25 mouse cellular contexts compared by ENCODE assay signal in the genomic region with DNA sequence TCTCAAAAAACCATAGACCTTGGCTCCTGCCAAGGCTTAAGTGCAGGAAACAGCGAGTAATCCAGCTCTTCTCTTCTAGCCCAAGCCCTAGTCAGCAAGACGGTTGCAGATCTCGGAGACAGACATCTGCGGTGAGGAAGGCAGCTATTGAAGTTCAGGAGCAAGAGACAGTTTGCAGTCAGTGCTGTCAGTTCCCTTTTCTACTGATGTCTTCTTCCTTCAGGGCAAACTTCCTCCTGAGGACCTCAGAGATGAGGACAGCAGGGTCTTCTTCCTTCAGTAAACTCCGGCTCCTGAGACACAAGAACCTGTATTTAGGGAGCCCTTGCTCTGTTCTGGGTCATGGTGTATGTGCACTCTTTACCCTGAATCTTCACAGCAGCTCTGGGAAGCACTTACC. TPM values are rescaled to one million over a fixed set of nuclear protein-coding genes. Genes with fewer than 3 reads are reported as not detected.
DNase-seq lines count a peak whose midpoint lies in the region; ATAC-seq lines count a peak whose summit lies in the region.
"Had no signal": no experiment of that assay in that cellular context is flagged by ENCODE, and none has a peak within 500 bp of the region (broad histone marks: within the 10 kb centered on the region; RNA-seq: fewer than 3 reads in every experiment).

No protein-coding gene starts in this region.

- WGBS in forebrain, embryonic 13.5 days: 60% methylated on average over 5 of the region's 5 CpGs
- whole genome bisulfite sequencing in forebrain, embryonic 14.5 days: 40% methylated on average over 5 of the region's 5 CpGs
- WGBS in macrophage (ENCODE audit: missing documents): 19% methylated on average over 4 of the region's 5 CpGs

- peaks cover 7% of the 10 kb centered on the region; the same call in 1 of the 2 replicates for H3K4me1 ChIP-seq in forebrain, embryonic 13.5 days
- H3K4me1 ChIP-seq in forebrain, embryonic 14.5 days (ENCODE audit: control insufficient read depth, insufficient read depth, low read length): no peaks in the 10 kb centered on the region
- H3K4me1 ChIP-seq: embryonic facial prominence, embryonic 12.5 days; hindbrain, embryonic 15.5 days; limb, embryonic 15.5 days; midbrain, embryonic 12.5 days; neural tube, embryonic 12.5 days had no signal

- peaks cover 88% of the 10 kb centered on the region for H3K36me3 ChIP-seq in forebrain, embryonic 13.5 days (ENCODE audit: poor library complexity, severe bottlenecking)
- H3K36me3 ChIP-seq in forebrain, embryonic 14.5 days (ENCODE audit: control insufficient read depth, insufficient read depth, low read length): peaks cover 80% of the 10 kb centered on the region
- peaks cover 34% of the 10 kb centered on the region for H3K36me3 ChIP-seq in macrophage (ENCODE audit: inconsistent target)

- ATAC-seq in forebrain, embryonic 13.5 days: no peak
- no peak for ATAC-seq in forebrain, embryonic 14.5 days

- 0 out of 2 replicates have a peak overlapping the region, but pooled peaks have one; percentile 8 for H3K9ac ChIP-seq in forebrain, embryonic 13.5 days
- H3K9ac ChIP-seq in forebrain, embryonic 14.5 days (ENCODE audit: low read length): no peak overlapping the region
- H3K9ac ChIP-seq: embryonic facial prominence, embryonic 12.5 days; heart, embryonic 13.5 days; hindbrain, embryonic 15.5 days; limb, embryonic 15.5 days; lung, embryonic 14.5 days; midbrain, embryonic 12.5 days; neural tube, embryonic 12.5 days had no signal

- H3K4me2 ChIP-seq in forebrain, embryonic 13.5 days: no peak overlapping the region
- H3K4me2 ChIP-seq in forebrain, embryonic 14.5 days (ENCODE audit: low read length): no peak overlapping the region
- H3K4me2 ChIP-seq: embryonic facial prominence, embryonic 12.5 days; heart, embryonic 13.5 days; hindbrain, embryonic 15.5 days; limb, embryonic 15.5 days; lung, embryonic 14.5 days; midbrain, embryonic 12.5 days; neural tube, embryonic 12.5 days had no signal

- no peak overlapping the region for H3K4me3 ChIP-seq in forebrain, embryonic 13.5 days
- H3K4me3 ChIP-seq in forebrain, embryonic 14.5 days (ENCODE audit: low read depth, low read length): no peak overlapping the region
- H3K4me3 ChIP-seq in macrophage (ENCODE audit: inconsistent target): no peak overlapping the region
- H3K4me3 ChIP-seq: embryonic facial prominence, embryonic 12.5 days; heart, embryonic 13.5 days; hindbrain, embryonic 15.5 days; limb, embryonic 15.5 days; midbrain, embryonic 12.5 days; neural tube, embryonic 12.5 days had no signal

- H3K79me2 ChIP-seq in macrophage (ENCODE audit: inconsistent target): peaks cover 4% of the 10 kb centered on the region

- no peaks in the 10 kb centered on the region for H3K9me3 ChIP-seq in forebrain, embryonic 13.5 days (replicated peaks)
- no peaks in the 10 kb centered on the region for H3K9me3 ChIP-seq in forebrain, embryonic 14.5 days (replicated peaks; ENCODE audit: control insufficient read depth, low read length)
- H3K9me3 ChIP-seq: embryonic facial prominence, embryonic 12.5 days; heart, embryonic 13.5 days; hindbrain, embryonic 15.5 days; limb, embryonic 15.5 days; midbrain, embryonic 12.5 days; neural tube, embryonic 12.5 days had no signal

- H3K27ac ChIP-seq in forebrain, embryonic 13.5 days: peak overlapping the region; percentile 31; the same call in 1 of the 2 replicates
- H3K27ac ChIP-seq in forebrain, embryonic 14.5 days (ENCODE audit: low read depth, low read length): no peak overlapping the region
- peak overlapping the region; percentile 33 for H3K27ac ChIP-seq in macrophage
- H3K27ac ChIP-seq: embryonic facial prominence, embryonic 12.5 days; heart, embryonic 13.5 days; hindbrain, embryonic 15.5 days; kidney, postnatal 0 days; limb, embryonic 15.5 days; midbrain, embryonic 12.5 days; neural tube, embryonic 12.5 days had no signal

- DNase-seq in forebrain, embryonic 14.5 days (ENCODE audit: low spot score): no peak
- DNase-seq in thymus, postnatal 0 days (ENCODE audit: low spot score): peak; percentile 20
- no peak for DNase-seq in thymus, postnatal 25 days
- no peak for DNase-seq in gastrocnemius, postnatal 25 days
- no peak for DNase-seq in left cerebral cortex, adult 8-10 months (ENCODE audit: low spot score in 2 of 2)
- DNase-seq: adrenal gland, postnatal 14 days; cerebellum, adult 11 months; cerebellum, postnatal 14 days; gastrocnemius, postnatal 10 days; heart, adult 18-20 months; kidney, adult 2 months; layer of hippocampus, adult 9-11 months; left cerebral cortex, postnatal 4 days; lung, embryonic 14.5 days; right cerebral cortex, postnatal 4 days; thymus, postnatal 4 days had no signal

- H3K27me3 ChIP-seq in forebrain, embryonic 13.5 days: no peaks in the 10 kb centered on the region
- no peaks in the 10 kb centered on the region for H3K27me3 ChIP-seq in forebrain, embryonic 14.5 days (replicated peaks; ENCODE audit: control insufficient read depth, insufficient read depth, low read length)
- H3K27me3 ChIP-seq: embryonic facial prominence, embryonic 12.5 days; heart, embryonic 13.5 days; hindbrain, embryonic 15.5 days; limb, embryonic 15.5 days; midbrain, embryonic 12.5 days; neural tube, embryonic 12.5 days had no signal

RNA-seq across cellular contexts. Expression of gene Mtfr1l, which starts 9.0 kb away (rescaled TPM):
- 132 and 139 TPM in 2 replicates for polyA plus RNA-seq in forebrain, embryonic 13.5 days (2015; fragmentation: Nextera tagmentation; extraction: Ambion mirVana)
- polyA plus RNA-seq in forebrain, embryonic 14.5 days (2014; fragmentation: Nextera tagmentation; extraction: Ambion mirVana): 177 and 185 TPM in 2 replicates
- polyA plus RNA-seq in thymus, postnatal 0 days (2015; fragmentation: Nextera tagmentation; extraction: Ambion mirVana): 98.6 and 104 TPM in 2 replicates
- 10 to 100 TPM; 27.3 to 92.7 (median 58.7) TPM for total RNA-seq in macrophage (2018; cell fraction: chromatin; rRNA removed)
- total RNA-seq in macrophage (2018; cell fraction: cytosol; rRNA removed): 10 to 100 TPM; 46.0 to 72.3 (median 63.0) TPM
- total RNA-seq in macrophage (2018; cell fraction: nucleus; rRNA removed): 10 to 100 TPM; 29.6 to 94.1 (median 58.5) TPM
- 45.6 to 78.8 TPM (median 65.1 TPM) in 3 replicates for polyA plus RNA-seq in macrophage (2018)
- total RNA-seq in gastrocnemius, postnatal 25 days (2021): 100 to 1,000 TPM; 120 to 122 TPM
- total RNA-seq in left cerebral cortex, adult 8-10 months (2022): 10 to 100 TPM; 70.0 to 79.5 (median 71.9) TPM

RNA-seq across cellular contexts. Expression of gene Aunip, which starts 15.4 kb away (rescaled TPM):
- polyA plus RNA-seq in forebrain, embryonic 13.5 days (2015; fragmentation: Nextera tagmentation; extraction: Ambion mirVana): 10.6 and 11.9 TPM in 2 replicates
- 2.2 and 3.3 TPM in 2 replicates for polyA plus RNA-seq in forebrain, embryonic 14.5 days (2014; fragmentation: Nextera tagmentation; extraction: Ambion mirVana)
- polyA plus RNA-seq in thymus, postnatal 0 days (2015; fragmentation: Nextera tagmentation; extraction: Ambion mirVana): 14.3 and 16.7 TPM in 2 replicates
- 1 to 10 TPM in 4 of 26 experiments, under 1 TPM in 8, not detected in 14; 0.58 to 2.0 (median 0.75) TPM for total RNA-seq in macrophage (2018; cell fraction: chromatin; rRNA removed)
- total RNA-seq in macrophage (2018; cell fraction: cytosol; rRNA removed): 1 to 10 TPM in 3 of 26 experiments, under 1 TPM in 23; 0.09 to 1.3 (median 0.68) TPM
- total RNA-seq in macrophage (2018; cell fraction: nucleus; rRNA removed): 1 to 10 TPM in 5 of 26 experiments, under 1 TPM in 11, not detected in 10; 0.39 to 7.2 (median 0.76) TPM
- 0.18 to 6.2 TPM (median 1.8 TPM) in 3 replicates for polyA plus RNA-seq in macrophage (2018)
- not detected for total RNA-seq in gastrocnemius, postnatal 25 days (2021)
- total RNA-seq in left cerebral cortex, adult 8-10 months (2022): under 1 TPM; 0.25 to 0.60 (median 0.34) TPM

RNA-seq across cellular contexts. Expression of gene Selenon, which starts 25.7 kb away (rescaled TPM):
- 9.3 and 11.1 TPM in 2 replicates for polyA plus RNA-seq in forebrain, embryonic 13.5 days (2015; fragmentation: Nextera tagmentation; extraction: Ambion mirVana)
- polyA plus RNA-seq in forebrain, embryonic 14.5 days (2014; fragmentation: Nextera tagmentation; extraction: Ambion mirVana): 10.2 and 12.4 TPM in 2 replicates
- 4.8 and 6.8 TPM in 2 replicates for polyA plus RNA-seq in thymus, postnatal 0 days (2015; fragmentation: Nextera tagmentation; extraction: Ambion mirVana)
- total RNA-seq in macrophage (2018; cell fraction: chromatin; rRNA removed): 10 to 100 TPM in 20 of 26 experiments, 1 to 10 TPM in 6; 5.2 to 46.0 (median 17.1) TPM
- total RNA-seq in macrophage (2018; cell fraction: cytosol; rRNA removed): 10 to 100 TPM; 20.5 to 62.6 (median 35.0) TPM
- total RNA-seq in macrophage (2018; cell fraction: nucleus; rRNA removed): 10 to 100 TPM; 11.3 to 73.6 (median 34.3) TPM
- polyA plus RNA-seq in macrophage (2018): 33.9 to 45.7 TPM (median 42.5 TPM) in 3 replicates
- 1 to 10 TPM; 6.5 to 7.2 TPM for total RNA-seq in gastrocnemius, postnatal 25 days (2021)
- total RNA-seq in left cerebral cortex, adult 8-10 months (2022): 10 to 100 TPM; 20.2 to 21.5 (median 20.9) TPM

RNA-seq across cellular contexts. Expression of gene Paqr7, which starts 29.7 kb away (rescaled TPM):
- 5.5 and 6.0 TPM in 2 replicates for polyA plus RNA-seq in forebrain, embryonic 13.5 days (2015; fragmentation: Nextera tagmentation; extraction: Ambion mirVana)
- 4.3 and 6.0 TPM in 2 replicates for polyA plus RNA-seq in forebrain, embryonic 14.5 days (2014; fragmentation: Nextera tagmentation; extraction: Ambion mirVana)
- polyA plus RNA-seq in thymus, postnatal 0 days (2015; fragmentation: Nextera tagmentation; extraction: Ambion mirVana): 8.1 TPM in 2 replicates
- total RNA-seq in macrophage (2018; cell fraction: chromatin; rRNA removed): 10 to 100 TPM in 6 of 26 experiments, 1 to 10 TPM in 17, under 1 TPM in 3; 0.66 to 22.0 (median 3.5) TPM
- total RNA-seq in macrophage (2018; cell fraction: cytosol; rRNA removed): 10 to 100 TPM; 11.1 to 34.5 (median 22.6) TPM
- total RNA-seq in macrophage (2018; cell fraction: nucleus; rRNA removed): 10 to 100 TPM in 22 of 26 experiments, 1 to 10 TPM in 4; 1.7 to 31.3 (median 13.6) TPM
- polyA plus RNA-seq in macrophage (2018): 19.1 to 34.9 TPM (median 31.0 TPM) in 3 replicates
- total RNA-seq in gastrocnemius, postnatal 25 days (2021): 1 to 10 TPM; 2.3 to 4.9 TPM
- 10 to 100 TPM; 58.1 to 64.3 (median 61.1) TPM for total RNA-seq in left cerebral cortex, adult 8-10 months (2022)

RNA-seq across cellular contexts. Expression of gene Stmn1, which starts 58.1 kb away (rescaled TPM):
- 6,579 and 6,954 TPM in 2 replicates for polyA plus RNA-seq in forebrain, embryonic 13.5 days (2015; fragmentation: Nextera tagmentation; extraction: Ambion mirVana)
- 7,624 and 8,172 TPM in 2 replicates for polyA plus RNA-seq in forebrain, embryonic 14.5 days (2014; fragmentation: Nextera tagmentation; extraction: Ambion mirVana)
- 1,989 and 2,008 TPM in 2 replicates for polyA plus RNA-seq in thymus, postnatal 0 days (2015; fragmentation: Nextera tagmentation; extraction: Ambion mirVana)
- total RNA-seq in macrophage (2018; cell fraction: chromatin; rRNA removed): 10 to 100 TPM in 3 of 26 experiments, 1 to 10 TPM in 20, under 1 TPM in 1, not detected in 2; 0.77 to 22.3 (median 3.2) TPM
- 10 to 100 TPM; 12.5 to 95.0 (median 40.8) TPM for total RNA-seq in macrophage (2018; cell fraction: cytosol; rRNA removed)
- 10 to 100 TPM in 11 of 26 experiments, 1 to 10 TPM in 15; 3.1 to 57.6 (median 8.7) TPM for total RNA-seq in macrophage (2018; cell fraction: nucleus; rRNA removed)
- polyA plus RNA-seq in macrophage (2018): 41.9 to 100 TPM (median 93.4 TPM) in 3 replicates
- 10 to 100 TPM in 1 of 2 experiments, 1 to 10 TPM in 1; 6.9 to 10.6 TPM for total RNA-seq in gastrocnemius, postnatal 25 days (2021)
- total RNA-seq in left cerebral cortex, adult 8-10 months (2022): 1,000 to 10,000 TPM in 1 of 4 experiments, 100 to 1,000 TPM in 3; 935 to 1,017 (median 942) TPM
